Mouse (Mus musculus) gonadal fat pad, adult 2 months (tissue): Measurements from ENCODE around the gene Kctd19. TPM values are rescaled to one million over a fixed set of nuclear protein-coding genes. Genes with fewer than 3 reads are reported as not detected.

Experiments
- DNase-seq: peaks from one replicate; pipeline ENCODE4 v3.0.0-alpha.2; 2012; ENCODE audit warnings: low read depth
- polyA plus RNA-seq: library from polyadenylated mRNA; depleted of rRNA; stranded (reverse); fragments of >200 nt; gene quantifications from 2 replicates; pipeline ENCODE4 v1.2.3, GENCODE M21; 2012

The Kctd19 gene
- polyA plus RNA-seq, 1 experiment: 0.23 TPM

- DNase-seq: no peak
Measured at GRCm38 (mm10) chr8:105359208-105359607, 54.1 kb downstream of the Kctd19 start.

- DNase-seq: no peak
Measured at GRCm38 (mm10) chr8:105356681-105357080, 56.6 kb downstream of the Kctd19 start.

- DNase-seq: no peak
Measured at GRCm38 (mm10) chr8:105355179-105356024, 57.9 kb downstream of the Kctd19 start.

- DNase-seq: no peak
Measured at GRCm38 (mm10) chr8:105354549-105354948, 58.8 kb downstream of the Kctd19 start.

GRCm38 (mm10) chr8:105353583-105354135 is 59.6 kb downstream of the Kctd19 start:
- no peak for DNase-seq

- no peak for DNase-seq
Measured at GRCm38 (mm10) chr8:105350186-105350585, 63.1 kb downstream of the Kctd19 start.

GRCm38 (mm10) chr8:105349096-105349771 is 64.1 kb downstream of the Kctd19 start:
- DNase-seq: no peak

- no peak for DNase-seq
Measured at GRCm38 (mm10) chr8:105348450-105349095, 64.7 kb downstream of the Kctd19 start, which contains the start of gene Slc9a5. Slc9a5 (plus strand) TSS chr8:105348843.

GRCm38 (mm10) chr8:105347428-105348221 is 65.7 kb downstream of the Kctd19 start, which contains the start of gene Fhod1:
Fhod1 (minus strand) TSS chr8:105347953.
- no peak for DNase-seq

- no peak for DNase-seq
Measured at GRCm38 (mm10) chr8:105346611-105347427, 66.5 kb downstream of the Kctd19 start.

GRCm38 (mm10) chr8:105345061-105345975 is 68.0 kb downstream of the Kctd19 start:
- no peak for DNase-seq

GRCm38 (mm10) chr8:105343791-105344574 is 69.3 kb downstream of the Kctd19 start:
- DNase-seq: no peak

- DNase-seq: no peak
Measured at GRCm38 (mm10) chr8:105342768-105343167, 70.5 kb downstream of the Kctd19 start.

GRCm38 (mm10) chr8:105341399-105341798 is 71.9 kb downstream of the Kctd19 start:
- no peak for DNase-seq

- no peak for DNase-seq
Measured at GRCm38 (mm10) chr8:105339886-105340635, 73.2 kb downstream of the Kctd19 start.

GRCm38 (mm10) chr8:105338992-105339391 is 74.3 kb downstream of the Kctd19 start:
- no peak for DNase-seq

GRCm38 (mm10) chr8:105336373-105337130 is 76.8 kb downstream of the Kctd19 start:
- DNase-seq: no peak
